Mouse (Mus musculus): ENCODE measurements at regions not wholly inside any gene's neighbourhood (a gene's known extent, or its start where the extent isn't known, plus 50 kb on each side); places are given as distances from the start of the nearest gene placed in this dataset.

GRCm38 (mm10) chr4:69197577-69197976 is 243.4 kb upstream of the Brinp1 start:
- Histone ChIP-seq H3K4me3 (no peak overlapping the region), H3K9me3 (no peaks in the 10 kb centered on the region), H3K27me3 (ENCODE audit: insufficient read depth, poor library complexity, severe bottlenecking) (no peaks in the 10 kb centered on the region), H3K27ac (no peak overlapping the region), H3K36me3 (no peaks in the 10 kb centered on the region), H3K4me1 (no peaks in the 10 kb centered on the region)
- DNase-seq (ENCODE audit: low spot score): no peak
- 86% methylated on average over 1 of the region's 1 CpGs for WGBS

GRCm38 (mm10) chr4:69196094-69196493 is 241.9 kb upstream of the Brinp1 start:
- no peak for DNase-seq (ENCODE audit: low spot score)
- Histone ChIP-seq H3K4me1 (no peaks in the 10 kb centered on the region), H3K27ac (no peak overlapping the region), H3K27me3 (ENCODE audit: insufficient read depth, poor library complexity, severe bottlenecking) (no peaks in the 10 kb centered on the region), H3K36me3 (no peaks in the 10 kb centered on the region), H3K4me3 (peak overlapping the region; percentile 57), H3K9me3 (no peaks in the 10 kb centered on the region)
- 81% methylated on average over 1 of the region's 1 CpGs for WGBS

GRCm38 (mm10) chr4:69195645-69196044 is 241.4 kb upstream of the Brinp1 start:
- under 1% methylated on average over 13 of the region's 13 CpGs for WGBS
- Histone ChIP-seq H3K27ac (peak overlapping the region; percentile 64; the same call in 1 of the 2 replicates), H3K9me3 (no peaks in the 10 kb centered on the region), H3K4me3 (peak overlapping the region; percentile 57), H3K36me3 (no peaks in the 10 kb centered on the region), H3K27me3 (ENCODE audit: insufficient read depth, poor library complexity, severe bottlenecking) (no peaks in the 10 kb centered on the region), H3K4me1 (no peaks in the 10 kb centered on the region)
- peak; percentile 84 for DNase-seq (ENCODE audit: low spot score)

Data from heart, embryonic 10.5 days (tissue).